Mouse (Mus musculus) embryonic fibroblast, embryonic 13.5 days (primary cell): ENCODE data around the gene Scarf2.

Experiments
- CTCF ChIP-seq: IDR thresholded peaks from 2 replicates; pipeline ENCODE4 v1.5.1; 2011; ENCODE audit warnings: mild to moderate bottlenecking, control low read depth, low read length, moderate library complexity, borderline replicate concordance; ENCODE audit not compliant: insufficient read depth
- POLR2A ChIP-seq: IDR thresholded peaks from 2 replicates; pipeline ENCODE4 v1.6.1; 2011; ENCODE audit warnings: low read depth, mild to moderate bottlenecking, control low read depth, low read length, moderate library complexity

DNA sequence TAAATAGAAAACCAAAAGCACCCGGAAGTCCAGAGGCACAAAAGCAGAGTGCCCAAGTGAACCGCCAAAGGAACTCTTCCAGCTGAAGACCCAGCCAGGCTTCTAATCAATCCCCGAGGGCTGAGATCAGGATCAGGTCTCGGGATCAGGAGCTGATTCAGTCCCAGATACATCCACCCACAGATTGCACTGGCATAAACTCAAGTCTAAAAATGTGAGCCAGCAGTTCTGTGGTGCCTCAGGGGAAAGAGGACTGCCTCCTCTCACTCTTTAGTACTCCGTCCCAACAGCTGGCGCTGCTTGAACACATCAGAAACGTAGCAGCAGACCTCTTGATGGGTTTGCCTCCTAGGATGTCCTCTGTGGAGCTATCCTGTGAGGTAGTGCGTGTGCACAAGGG is 19.4 kb downstream of the Scarf2 start:
- TF ChIP-seq POLR2A: no peak
- TF ChIP-seq CTCF: no peak
